Mouse (Mus musculus): ENCODE data around the gene Serpini2.

DNA sequence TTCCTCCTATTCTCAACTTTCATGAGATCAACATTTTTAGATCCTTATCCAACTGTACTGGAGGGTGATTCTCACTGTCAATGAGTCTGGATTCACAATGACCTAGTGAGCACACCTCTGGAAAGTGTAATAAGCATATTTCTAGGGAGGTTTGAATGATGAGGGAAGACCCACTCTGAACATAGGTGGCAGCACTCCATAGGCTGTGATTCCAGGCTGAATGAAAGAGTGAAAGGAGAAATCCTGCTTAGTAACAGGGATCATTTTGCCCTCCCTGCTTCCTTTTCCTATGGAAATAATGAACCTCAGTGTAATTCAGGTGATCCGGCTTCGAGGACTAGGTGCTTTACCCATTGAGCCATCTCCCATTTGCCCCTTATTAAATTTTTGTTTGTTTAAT, 31.2 kb upstream of the Serpini2 start:
- no peak for TF ChIP-seq POLR2A (IDR thresholded peaks at IDR 0.05; ENCODE audit: low read depth, low read length)
- no peak for TF ChIP-seq CTCF (IDR thresholded peaks at IDR 0.05; ENCODE audit: extremely low read depth, insufficient read depth, insufficient read length, insufficient replicate concordance)
